Mouse (Mus musculus): Measurements from ENCODE around the gene Plscr4.

- TF ChIP-seq CTCF (IDR thresholded peaks at IDR 0.05; ENCODE audit: insufficient read depth, low read length) (no peak), POLR2A (IDR thresholded peaks at IDR 0.05; ENCODE audit: borderline replicate concordance, extremely low read depth, low read depth, low read length) (no peak)
Observed at GRCm38 (mm10) chr9:92458418-92458817, 1.2 kb downstream of the Plscr4 start.

All from lung, adult 2 months (tissue).